Mouse (Mus musculus) gastrocnemius, postnatal 36 days (tissue): ENCODE results near the gene Eif3g. TPM values are rescaled to one million over a fixed set of nuclear protein-coding genes. Genes with fewer than 3 reads are reported as not detected.

ENCODE experiments used
- DNase-seq, 2 experiments: peaks; one replicate each; pipeline ENCODE4 v3.0.0; 2022
- intact Hi-C: fragments of 180-260 bp; cut with DNase I; formaldehyde crosslinking; loops from one replicate; pipeline ENCODE4 v1.15.1; 2025
- microRNA-seq, 2 experiments: library from miRNA; unstranded; fragments of <30 nt; microRNA quantifications; one replicate each; pipeline ENCODE4 v1.2.0; 2021
- total RNA-seq, 2 experiments: library from RNA; stranded (reverse); gene quantifications; 2 replicates each; pipeline ENCODE4 v1.2.3; 2021

Gene Eif3g
- total RNA-seq, 2 experiments from 2014 or later = 88.8 to 96.0 TPM

- intact Hi-C loops = no loop called here
Measured at GRCm38 (mm10) chr9:20868448-20869001, 29.9 kb downstream of the Eif3g start, which contains the start of gene A230050P20Rik. Gene A230050P20Rik (plus strand): TSS chr9:20868642.

DNA sequence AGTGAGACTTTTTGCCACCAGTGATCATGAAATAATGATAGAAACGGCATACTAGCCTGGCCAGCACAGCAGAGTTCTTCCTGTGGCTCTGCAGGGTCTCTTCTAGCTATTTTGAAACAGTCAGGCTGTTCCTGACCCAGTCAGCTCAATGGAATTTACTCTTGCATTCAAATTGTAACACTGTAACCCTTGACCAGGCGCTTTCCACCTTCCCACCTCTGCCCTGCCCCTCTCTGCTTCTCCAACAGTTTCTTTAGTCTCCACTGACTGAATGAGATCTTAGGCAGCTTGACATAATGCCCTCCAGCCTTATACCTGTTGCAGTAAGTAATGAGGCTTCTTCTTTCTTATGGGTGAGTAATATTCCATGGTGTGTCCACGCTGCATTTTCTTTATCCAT is 31.5 kb downstream of the Eif3g start:
- intact Hi-C loops = no loop called here

More at GRCm38 (mm10) chr9:20868448-20869001, 29.9 kb downstream of the Eif3g start, which contains the start of gene A230050P20Rik:
- DNase-seq = peak; percentile 25 to 35

GRCm38 (mm10) chr9:20862225-20862624 is 36.2 kb downstream of the Eif3g start:
- DNase-seq = no peak
- intact Hi-C loops = no loop called here

More for the DNA sequence above, 31.5 kb downstream of the Eif3g start:
- no peak for DNase-seq

DNA sequence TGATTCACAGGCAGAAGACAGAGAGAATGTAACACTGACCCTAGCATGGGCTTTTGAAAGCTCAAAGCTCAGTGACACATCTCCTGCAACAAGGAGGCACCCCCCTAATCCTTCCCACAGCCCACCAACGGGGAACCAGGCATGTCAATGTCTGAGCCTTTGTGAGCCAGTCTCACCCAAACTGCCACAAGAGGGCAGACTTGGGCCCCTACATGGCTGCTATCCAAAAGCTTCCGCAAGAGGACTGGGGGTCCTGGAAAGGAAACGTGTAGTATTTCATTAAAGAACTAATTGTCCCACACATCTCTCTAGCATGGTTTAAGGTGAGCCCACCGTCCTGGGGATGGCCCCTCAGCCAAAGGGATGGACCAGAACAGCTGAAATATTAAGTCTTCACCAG is 36.6 kb downstream of the Eif3g start:
- intact Hi-C loops = no loop called here
- no peak for DNase-seq

DNA sequence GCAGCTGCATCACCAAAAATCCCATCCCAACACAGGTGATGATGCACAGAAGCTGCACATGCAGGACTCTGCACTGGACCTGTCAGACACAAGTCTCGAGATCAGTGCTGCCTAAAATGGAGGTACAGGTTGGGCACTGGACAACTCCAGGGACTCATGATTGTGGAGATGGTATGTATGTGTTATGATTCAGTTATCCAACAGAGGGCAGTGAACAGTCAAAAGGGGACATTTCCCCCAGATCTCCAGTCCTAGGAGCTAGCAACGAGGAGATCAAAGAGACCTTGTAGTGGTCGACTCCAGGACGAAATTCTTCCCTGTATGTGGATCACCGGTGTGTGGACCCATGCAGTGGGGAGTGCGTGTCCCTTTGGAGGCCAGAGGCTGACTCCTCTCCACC is 38.5 kb downstream of the Eif3g start:
- no peak for DNase-seq
- intact Hi-C loops = no loop called here

DNA sequence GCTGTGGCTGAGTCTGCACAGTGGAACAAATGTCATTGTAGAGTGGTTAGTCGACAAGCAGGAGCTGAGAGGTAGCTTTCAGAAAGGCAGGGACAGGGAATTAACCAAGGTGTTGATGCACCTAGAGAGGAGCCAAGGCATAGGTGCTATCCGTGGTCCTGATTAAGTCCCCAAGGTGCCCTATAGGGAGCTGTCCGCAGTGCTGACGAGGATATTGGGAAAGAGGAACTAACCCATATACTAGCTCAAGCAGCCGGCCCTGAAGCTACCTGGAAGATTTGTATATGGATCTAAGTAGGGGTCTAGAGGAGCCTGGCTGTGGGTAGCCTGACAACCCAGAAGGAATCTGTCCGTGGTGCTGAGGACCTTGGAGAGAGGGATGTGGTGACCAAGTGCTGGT is 41.3 kb downstream of the Eif3g start:
- intact Hi-C loops = no loop called here
- no peak for DNase-seq

- no peak for DNase-seq
- intact Hi-C loops = no loop called here
Measured at GRCm38 (mm10) chr9:20850179-20850578, 48.2 kb downstream of the Eif3g start.

Small RNA genes within 50 kb of the gene (microRNA-seq; reads per million reads assigned to microRNA genes)
- 0 to 0.36 reads per million in 2 experiments for gene Mir7081

Other genes starting within 250 kb of the Eif3g start
- 10 to 100 TPM; 12.6 to 13.4 TPM for gene Pin1, start 246.5 kb downstream of the Eif3g start, total RNA-seq
- under 1 TPM in 1 of 2 experiments, not detected in 1; 0.13 TPM for gene Olfm2, start 152.3 kb downstream of the Eif3g start, total RNA-seq
- 10 to 100 TPM; 26.1 to 33.6 TPM for gene Col5a3, start 83.6 kb downstream of the Eif3g start, total RNA-seq
- under 1 TPM; 0.17 to 0.23 TPM for gene Rdh8, start 80.1 kb downstream of the Eif3g start, total RNA-seq
- 1 to 10 TPM; 1.7 TPM for gene A230050P20Rik, start 30.0 kb downstream of the Eif3g start, total RNA-seq
- gene Angptl6, start 18.9 kb downstream of the Eif3g start, total RNA-seq = 1 to 10 TPM; 3.8 to 5.2 TPM
- 1 to 10 TPM; 6.1 to 8.7 TPM for gene Ppan, start 10.4 kb downstream of the Eif3g start, total RNA-seq
- 1 to 10 TPM; 6.0 to 7.7 TPM for gene Dnmt1, start 61.3 kb upstream of the Eif3g start, total RNA-seq
- 1 to 10 TPM; 1.5 to 1.6 TPM for gene S1pr2, start 78.2 kb upstream of the Eif3g start, total RNA-seq
- 10 to 100 TPM; 58.5 to 58.7 TPM for gene Mrpl4, start 104.1 kb upstream of the Eif3g start, total RNA-seq
- gene Icam1, start 117.4 kb upstream of the Eif3g start, total RNA-seq = 1 to 10 TPM; 1.9 to 2.1 TPM
- 1 to 10 TPM; 1.2 to 1.7 TPM for gene Icam4, start 130.8 kb upstream of the Eif3g start, total RNA-seq
- not detected for gene Icam5, start 133.4 kb upstream of the Eif3g start, total RNA-seq
- gene Zglp1, start 168.5 kb upstream of the Eif3g start, total RNA-seq = not detected
- under 1 TPM in 1 of 2 experiments, not detected in 1; 0.17 TPM for gene Gm49373, start 174.5 kb upstream of the Eif3g start, total RNA-seq
- 10 to 100 TPM; 37.5 to 40.4 TPM for gene Fdx1l, start 175.0 kb upstream of the Eif3g start, total RNA-seq
- gene Gm38431, start 193.4 kb upstream of the Eif3g start, total RNA-seq = 1 to 10 TPM; 1.6 TPM
- 10 to 100 TPM; 13.8 to 17.9 TPM for gene Raver1, start 193.4 kb upstream of the Eif3g start, total RNA-seq
- 1 to 10 TPM; 4.2 to 4.4 TPM for gene Tyk2, start 232.6 kb upstream of the Eif3g start, total RNA-seq